Mouse (Mus musculus) thymus, adult 2 months (tissue): Measurements from ENCODE around the gene Igf1r. TPM values are rescaled to one million over a fixed set of nuclear protein-coding genes. Genes with fewer than 3 reads are reported as not detected.

Source experiments
- DNase-seq: peaks from one replicate; pipeline ENCODE4 v3.0.0; 2021
- H3K27ac ChIP-seq: fragments of 200-500 bp; 2 replicates; pipeline ENCODE4 v1.5.1; 2012; ENCODE audit warnings: low read length, control low read depth; ENCODE audit not compliant: control insufficient read depth, insufficient read depth
- H3K27me3 ChIP-seq: fragments of 200-500 bp; 2 replicates; pipeline ENCODE4 v1.6.1; 2012; ENCODE audit warnings: mild to moderate bottlenecking, low read length, moderate library complexity, mixed read lengths; ENCODE audit not compliant: control insufficient read depth, insufficient read depth
- H3K36me3 ChIP-seq: fragments of 200-500 bp; 2 replicates; pipeline ENCODE4 v1.6.1; 2012; ENCODE audit warnings: mild to moderate bottlenecking, low read length, moderate library complexity; ENCODE audit not compliant: control insufficient read depth, insufficient read depth
- H3K4me1 ChIP-seq: fragments of 200-500 bp; replicated peaks from 2 replicates; pipeline ENCODE4 v1.6.1; 2012; ENCODE audit warnings: low read length; ENCODE audit not compliant: control insufficient read depth, insufficient read depth
- H3K4me3 ChIP-seq: fragments of 200-500 bp; 2 replicates; pipeline ENCODE4 v1.5.1; 2012; ENCODE audit warnings: mild to moderate bottlenecking, low read length, control low read depth, moderate library complexity; ENCODE audit not compliant: control insufficient read depth, insufficient read depth
- CTCF ChIP-seq: fragments of 200-500 bp; IDR thresholded peaks from 2 replicates; pipeline ENCODE4 v1.5.1; 2012; ENCODE audit warnings: mild to moderate bottlenecking, control low read depth, low read length, moderate library complexity, borderline replicate concordance; ENCODE audit not compliant: control insufficient read depth, poor library complexity, insufficient read depth; ENCODE audit errors: extremely low read depth
- POLR2A ChIP-seq: fragments of 200-500 bp; IDR thresholded peaks from 2 replicates; pipeline ENCODE4 v1.6.1; 2012; ENCODE audit warnings: mild to moderate bottlenecking, low read length, control low read depth, moderate library complexity; ENCODE audit not compliant: control insufficient read depth, poor library complexity, insufficient read depth; ENCODE audit errors: extremely low read depth
- WGBS: fragments of 180-500 bp; shearing (Covaris S2); methylation state at CpG from one replicate; pipeline ENCODE4 v1.1.7; 2018; 5-methylcytosine and 5-hydroxymethylcytosine counted together
- polyA plus RNA-seq: library from polyadenylated mRNA; depleted of rRNA; stranded (reverse); fragments of >200 nt; gene quantifications from 2 replicates; pipeline ENCODE4 v1.2.3, GENCODE M21; 2012

Gene Igf1r
- polyA plus RNA-seq, 1 experiment, result 9.2 TPM

DNA sequence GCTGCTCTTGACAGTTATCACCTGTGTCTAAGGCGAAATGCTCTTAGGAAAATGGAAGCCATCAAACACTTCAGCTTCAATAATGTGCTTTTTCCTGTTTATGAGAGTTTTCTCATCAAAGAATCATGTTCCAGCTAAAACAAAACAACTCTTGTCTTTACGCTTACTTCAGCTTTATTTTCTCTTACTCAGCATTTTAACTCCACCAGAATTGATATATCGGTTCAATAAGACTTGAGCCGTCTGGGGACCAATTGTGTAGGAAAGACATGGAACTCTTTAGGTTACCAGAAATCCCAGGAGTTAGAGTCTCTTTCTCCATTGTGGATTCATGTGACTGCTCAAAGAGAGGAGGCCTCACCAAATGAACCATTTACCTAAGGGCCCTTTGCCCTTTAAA is 158.9 kb downstream of the Igf1r start:
- H3K36me3 ChIP-seq, result no peaks in the 10 kb centered on the region
- H3K27me3 ChIP-seq, result no peaks in the 10 kb centered on the region
- no peak for DNase-seq
- H3K4me1 ChIP-seq, result no peaks in the 10 kb centered on the region; the same call in 1 of the 2 replicates
- no peak overlapping the region for H3K27ac ChIP-seq
- TF ChIP-seq CTCF (no peak), POLR2A (no peak)
- WGBS, result 95% methylated on average over 4 of the region's 4 CpGs
- no peak overlapping the region for H3K4me3 ChIP-seq

DNA sequence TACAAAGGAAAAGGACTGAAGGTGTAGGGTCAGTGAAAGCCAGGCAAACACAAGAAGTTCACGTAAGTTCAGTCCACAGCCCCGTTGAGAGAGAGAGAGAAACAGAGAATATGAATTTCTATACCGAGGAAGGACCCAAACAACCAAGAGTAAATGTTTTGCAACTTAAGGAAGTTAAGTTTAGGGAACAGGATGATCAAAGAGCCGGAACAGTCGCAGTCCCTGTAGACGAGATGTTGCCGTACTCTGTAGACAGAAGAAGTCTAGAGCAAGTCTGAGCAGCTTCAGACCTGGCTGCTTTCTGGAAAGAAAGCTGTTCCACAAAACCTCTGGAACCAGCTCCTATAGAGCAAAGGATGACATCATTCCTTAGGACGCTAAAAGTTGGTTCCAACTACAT is 160.0 kb downstream of the Igf1r start:
- no peak for DNase-seq
- no peaks in the 10 kb centered on the region for H3K27me3 ChIP-seq
- WGBS, result 45% methylated on average over 8 of the region's 8 CpGs
- no peak overlapping the region for H3K4me3 ChIP-seq
- H3K4me1 ChIP-seq, result no peaks in the 10 kb centered on the region; the same call in 1 of the 2 replicates
- H3K27ac ChIP-seq, result no peak overlapping the region
- TF ChIP-seq CTCF (no peak), POLR2A (no peak)
- no peaks in the 10 kb centered on the region for H3K36me3 ChIP-seq

DNA sequence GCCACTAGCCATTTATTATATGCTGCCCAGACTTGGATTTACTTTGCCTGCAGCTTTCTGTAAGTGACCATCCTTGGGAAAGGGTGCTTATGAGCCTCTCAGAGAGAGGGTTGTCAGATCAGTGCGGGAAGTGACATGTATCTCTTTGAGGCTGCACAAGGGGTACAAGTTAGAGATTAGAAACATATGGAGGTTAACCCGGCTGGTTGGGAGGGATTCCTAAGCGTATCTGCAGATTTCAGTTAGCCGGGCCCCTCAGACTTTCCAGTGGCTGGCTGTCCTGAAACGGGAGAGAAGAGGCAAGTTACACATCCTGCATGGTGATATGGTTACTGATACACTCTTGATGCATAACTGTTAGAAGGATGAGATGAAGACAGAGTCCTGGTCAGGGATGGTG is 161.7 kb downstream of the Igf1r start:
- no peaks in the 10 kb centered on the region for H3K27me3 ChIP-seq
- no peaks in the 10 kb centered on the region; the same call in 1 of the 2 replicates for H3K4me1 ChIP-seq
- TF ChIP-seq CTCF (no peak), POLR2A (no peak)
- no peak overlapping the region for H3K4me3 ChIP-seq
- H3K36me3 ChIP-seq, result no peaks in the 10 kb centered on the region
- 92% methylated on average over 5 of the region's 5 CpGs for WGBS
- DNase-seq, result no peak
- no peak overlapping the region for H3K27ac ChIP-seq

DNA sequence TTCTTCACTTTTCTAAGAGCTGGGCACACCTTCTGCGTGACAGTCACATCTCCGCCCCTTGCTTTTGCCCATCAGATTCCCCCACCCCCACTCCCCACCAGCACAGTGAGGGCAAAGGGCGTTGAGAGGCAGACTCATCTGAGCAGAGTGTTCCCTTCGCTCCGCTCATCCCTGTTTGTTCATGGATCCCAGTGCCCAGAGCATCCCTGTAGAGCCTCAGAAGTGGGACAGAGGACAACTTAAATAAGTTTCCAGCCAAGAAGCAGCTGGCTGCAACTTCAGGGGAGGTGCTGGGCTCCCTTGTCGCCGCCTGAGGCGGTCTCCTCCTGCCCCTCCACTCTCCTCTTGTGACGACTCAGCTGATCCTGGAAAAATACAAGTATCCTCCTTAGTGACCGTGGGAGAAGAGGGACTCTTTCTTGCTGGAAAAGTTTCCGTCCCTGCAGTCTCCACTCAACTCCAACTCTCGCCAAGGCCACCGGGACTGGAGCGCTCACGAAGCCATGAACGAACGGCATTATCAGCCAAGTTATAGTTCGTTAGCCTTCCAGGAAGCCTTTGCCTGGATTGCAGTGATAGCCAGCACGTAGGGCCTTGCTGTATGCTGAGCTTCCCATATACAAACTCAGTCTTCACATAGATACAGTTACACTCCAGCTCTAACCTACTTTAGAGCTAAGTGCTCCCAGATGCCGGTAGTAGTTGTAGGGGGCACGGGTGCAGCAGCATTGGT is 162.5 kb downstream of the Igf1r start:
- Histone ChIP-seq H3K4me3 (no peak overlapping the region), H3K27me3 (no peaks in the 10 kb centered on the region; the same call in 1 of the 2 replicates), H3K4me1 (no peaks in the 10 kb centered on the region; the same call in 1 of the 2 replicates), H3K36me3 (no peaks in the 10 kb centered on the region), H3K27ac (no peak overlapping the region)
- TF ChIP-seq POLR2A (no peak), CTCF (no peak)
- no peak for DNase-seq
- 94% methylated on average over 21 of the region's 21 CpGs for WGBS

DNA sequence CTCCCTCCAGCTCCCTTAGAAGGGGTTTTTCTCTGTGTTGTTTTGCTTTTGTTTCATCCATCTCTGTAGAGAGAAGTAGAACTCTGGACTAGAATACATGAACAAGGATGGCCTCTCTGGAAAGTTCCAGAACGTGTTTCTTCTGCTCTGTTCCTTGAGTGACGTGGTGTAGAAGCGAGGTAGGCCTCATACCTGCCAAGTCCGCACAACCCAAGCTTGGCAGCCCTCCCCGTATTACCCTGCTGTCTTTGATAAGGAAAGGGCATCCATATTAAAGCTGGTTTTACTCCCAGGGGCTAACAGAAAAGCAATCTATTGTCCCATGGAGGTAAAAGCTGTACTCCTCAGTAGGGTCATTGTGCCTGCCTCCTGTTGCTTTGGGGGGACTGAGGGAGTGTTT is 164.9 kb downstream of the Igf1r start:
- no peak overlapping the region for H3K27ac ChIP-seq
- no peak for DNase-seq
- no peaks in the 10 kb centered on the region for H3K4me1 ChIP-seq
- WGBS, result 94% methylated on average over 5 of the region's 5 CpGs
- no peak for TF ChIP-seq CTCF
- no peak for TF ChIP-seq POLR2A
- no peak overlapping the region for H3K4me3 ChIP-seq
- H3K27me3 ChIP-seq, result no peaks in the 10 kb centered on the region; the same call in 1 of the 2 replicates
- H3K36me3 ChIP-seq, result no peaks in the 10 kb centered on the region

DNA sequence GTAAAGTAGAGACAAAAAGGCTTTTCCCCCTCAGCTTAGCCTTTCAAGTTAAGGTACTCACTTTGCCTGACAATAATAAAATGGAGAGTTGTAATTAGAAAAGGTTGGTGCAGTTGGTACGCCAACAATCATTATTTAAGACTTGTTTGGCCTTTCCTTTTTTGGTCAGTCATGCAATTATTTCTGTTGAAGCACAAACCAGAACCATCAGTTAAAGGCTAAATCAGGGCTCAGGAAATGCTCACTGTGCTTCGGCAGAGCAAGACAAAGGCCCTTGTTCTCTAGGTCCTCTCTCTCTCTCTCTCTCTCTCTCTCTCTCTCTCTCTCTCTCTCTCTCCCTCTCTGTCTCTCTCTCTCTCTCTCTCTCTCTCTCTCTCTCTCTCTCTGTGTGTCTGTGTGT is 165.4 kb downstream of the Igf1r start:
- Histone ChIP-seq H3K4me1 (no peaks in the 10 kb centered on the region), H3K36me3 (no peaks in the 10 kb centered on the region), H3K27ac (no peak overlapping the region), H3K4me3 (no peak overlapping the region), H3K27me3 (no peaks in the 10 kb centered on the region; the same call in 1 of the 2 replicates)
- 78% methylated on average over 2 of the region's 2 CpGs for WGBS
- no peak for DNase-seq
- TF ChIP-seq POLR2A (no peak), CTCF (no peak)
